Mouse (Mus musculus) ES-E14 (cell line): ENCODE measurements at regions not wholly inside any gene's neighbourhood (a gene's known extent, or its start where the extent isn't known, plus 50 kb on each side); places are given as distances from the start of the nearest gene placed in this dataset.

Experiments
- DNase-seq: peaks from one replicate; pipeline ENCODE4 v3.0.0-alpha.2; 2013; ENCODE audit warnings: low read depth, low spot score
- H3K27ac ChIP-seq: 2 replicates; pipeline ENCODE4 v1.5.1; 2012; ENCODE audit warnings: low read depth, mild to moderate bottlenecking, low read length, moderate library complexity, mixed read lengths; ENCODE audit not compliant: poor library complexity, insufficient read depth, severe bottlenecking
- H3K36me3 ChIP-seq: 2 replicates; pipeline ENCODE4 v1.6.1; 2012; ENCODE audit warnings: mild to moderate bottlenecking, low read length, moderate library complexity, mixed read lengths; ENCODE audit not compliant: control insufficient read depth, poor library complexity, insufficient read depth, severe bottlenecking
- H3K4me1 ChIP-seq, 2 experiments: fragments of 150-350 bp in 1 of 2; sonication (generic) in 1 of 2; 2 replicates each; pipeline ENCODE4 v1.6.1; 2012; ENCODE audit warnings: low read length in 2 of 2, mild to moderate bottlenecking in 1 of 2, mixed read lengths in 1 of 2; ENCODE audit not compliant: control insufficient read depth in 2 of 2, insufficient read depth in 2 of 2, poor library complexity in 1 of 2
- H3K4me3 ChIP-seq, 2 experiments: fragments of 150-350 bp in 1 of 2; sonication (generic) in 1 of 2; 2 replicates each; pipeline ENCODE4 v1.5.1; 2012; ENCODE audit warnings: low read length in 2 of 2, low read depth in 1 of 2, mild to moderate bottlenecking in 1 of 2, mixed read lengths in 1 of 2; ENCODE audit not compliant: insufficient read depth in 1 of 2, poor library complexity in 1 of 2, severe bottlenecking in 1 of 2
- H3K9ac ChIP-seq: 2 replicates; pipeline ENCODE4 v1.6.1; 2012; ENCODE audit warnings: low read depth, mild to moderate bottlenecking, low read length, mixed read lengths; ENCODE audit not compliant: poor library complexity, insufficient read depth, severe bottlenecking
- H3K9me3 ChIP-seq: fragments of 150-350 bp; sonication (generic); 2 replicates; pipeline ENCODE4 v1.6.1; 2012; ENCODE audit warnings: low read depth, mild to moderate bottlenecking, low read length; ENCODE audit not compliant: control insufficient read depth, insufficient read depth
- CHD2 ChIP-seq: IDR thresholded peaks from 2 replicates; pipeline ENCODE4 v1.6.1; 2014; ENCODE audit warnings: mild to moderate bottlenecking, low read depth, low read length, inconsistent platforms
- HCFC1 ChIP-seq: IDR thresholded peaks from 2 replicates; pipeline ENCODE4 v1.6.1; 2012; ENCODE audit warnings: low read length, inconsistent platforms, borderline replicate concordance; ENCODE audit not compliant: insufficient read depth
- MAFK ChIP-seq: IDR thresholded peaks from 2 replicates; pipeline ENCODE4 v1.6.1; 2014; ENCODE audit warnings: mild to moderate bottlenecking, low read depth, low read length, inconsistent platforms; ENCODE audit not compliant: insufficient read depth
- ZC3H11A ChIP-seq: IDR thresholded peaks from 2 replicates; pipeline ENCODE4 v1.6.1; 2012; ENCODE audit warnings: low read depth, mild to moderate bottlenecking, inconsistent platforms, low read length, borderline replicate concordance
- ZNF384 ChIP-seq: IDR thresholded peaks from 2 replicates; pipeline ENCODE4 v1.6.1; 2012; ENCODE audit warnings: low read depth, low read length, inconsistent platforms
- in situ Hi-C, 2 experiments: fragments of 600-800 bp; cut with MboI; formaldehyde crosslinking; loops; one replicate each; pipeline ENCODE4 v1.15.1; 2025; ENCODE audit warnings: low sequenced_read_pairs in 2 of 2, inconsistent platforms in 1 of 2; ENCODE audit not compliant: unreplicated experiment in 2 of 2

DNA sequence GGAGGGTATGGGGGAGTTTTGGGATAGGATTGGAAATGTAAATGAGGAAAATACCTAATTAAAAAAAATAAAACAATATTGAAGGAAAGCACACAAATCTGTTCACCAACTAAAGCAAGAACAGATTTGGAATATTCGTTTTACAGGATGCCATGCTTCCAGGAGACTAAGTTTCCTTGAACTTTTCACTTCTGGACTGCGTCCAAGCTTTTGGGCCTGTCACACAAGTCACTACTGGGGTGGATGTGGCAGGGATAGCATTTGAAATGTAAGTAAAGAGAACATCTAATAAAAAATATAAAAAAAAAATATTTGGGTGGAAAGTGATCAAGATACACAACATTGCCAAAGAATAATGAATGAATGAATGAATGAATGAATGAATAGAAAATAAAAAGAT is 378.2 kb downstream of the Tex13c3 start:
- Histone ChIP-seq H3K36me3 (no peaks in the 10 kb centered on the region), H3K4me1 (no peaks in the 10 kb centered on the region), H3K9me3 (no peaks in the 10 kb centered on the region), H3K27ac (no peak overlapping the region), H3K4me3 (no peak overlapping the region), H3K9ac (no peak overlapping the region)
- no peak for TF ChIP-seq HCFC1
- TF ChIP-seq ZNF384: no peak
- no peak for TF ChIP-seq MAFK
- no peak for TF ChIP-seq CHD2
- no peak for TF ChIP-seq ZC3H11A
- no peak for DNase-seq
- in situ Hi-C loops: no loop called here

DNA sequence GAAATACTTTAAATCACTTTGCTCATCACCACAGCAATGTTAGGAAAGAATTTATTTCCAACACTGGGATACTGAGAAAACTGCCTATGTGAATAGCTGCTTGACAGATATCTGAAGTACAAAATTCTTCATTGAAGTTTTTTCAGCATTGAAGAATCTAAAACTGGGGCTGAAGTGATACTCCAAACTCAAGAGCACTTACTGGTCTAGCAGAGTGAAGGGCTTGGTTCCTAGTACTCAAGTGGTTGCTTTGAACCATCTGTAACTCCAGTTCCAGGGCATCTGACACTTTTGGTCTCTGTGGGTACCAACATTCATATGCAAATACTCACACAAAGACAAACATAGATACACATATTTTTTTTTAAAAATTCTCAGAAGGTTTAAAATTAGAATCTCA is 385.2 kb downstream of the Tex13c3 start:
- TF ChIP-seq MAFK: no peak
- no peak for TF ChIP-seq ZNF384
- no peak for TF ChIP-seq ZC3H11A
- TF ChIP-seq HCFC1: no peak
- TF ChIP-seq CHD2: no peak
- no peaks in the 10 kb centered on the region for H3K36me3 ChIP-seq
- H3K9ac ChIP-seq: no peak overlapping the region
- H3K27ac ChIP-seq: no peak overlapping the region
- H3K9me3 ChIP-seq: no peaks in the 10 kb centered on the region
- DNase-seq: no peak
- no peaks in the 10 kb centered on the region for H3K4me1 ChIP-seq
- no peak overlapping the region for H3K4me3 ChIP-seq
- in situ Hi-C loops: no loop called here

DNA sequence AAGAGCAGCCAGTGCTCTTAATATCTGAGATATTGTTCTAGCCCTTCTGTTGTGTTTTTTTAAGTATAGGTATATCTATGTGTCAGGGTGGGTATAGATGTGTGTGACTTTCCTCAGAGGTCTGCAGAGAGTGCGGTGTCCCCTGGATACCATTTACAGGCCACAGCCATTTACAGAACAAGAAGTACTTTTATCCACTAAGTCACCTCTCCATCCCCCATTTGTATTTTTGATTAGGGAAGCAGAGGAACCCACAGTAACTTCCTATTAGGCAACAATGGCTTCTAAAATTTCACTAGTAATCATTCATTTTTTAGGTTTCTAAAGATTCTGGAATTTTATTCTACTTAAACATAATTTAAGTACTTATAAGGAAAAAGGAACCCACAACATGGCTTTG is 396.7 kb downstream of the Tex13c3 start:
- no peaks in the 10 kb centered on the region for H3K4me1 ChIP-seq
- in situ Hi-C loops: no loop called here
- no peaks in the 10 kb centered on the region for H3K9me3 ChIP-seq
- no peaks in the 10 kb centered on the region for H3K36me3 ChIP-seq
- TF ChIP-seq CHD2 (no peak), ZC3H11A (no peak), MAFK (no peak), ZNF384 (no peak), HCFC1 (no peak)
- no peak for DNase-seq
- no peak overlapping the region for H3K9ac ChIP-seq
- no peak overlapping the region for H3K27ac ChIP-seq
- H3K4me3 ChIP-seq: no peak overlapping the region

DNA sequence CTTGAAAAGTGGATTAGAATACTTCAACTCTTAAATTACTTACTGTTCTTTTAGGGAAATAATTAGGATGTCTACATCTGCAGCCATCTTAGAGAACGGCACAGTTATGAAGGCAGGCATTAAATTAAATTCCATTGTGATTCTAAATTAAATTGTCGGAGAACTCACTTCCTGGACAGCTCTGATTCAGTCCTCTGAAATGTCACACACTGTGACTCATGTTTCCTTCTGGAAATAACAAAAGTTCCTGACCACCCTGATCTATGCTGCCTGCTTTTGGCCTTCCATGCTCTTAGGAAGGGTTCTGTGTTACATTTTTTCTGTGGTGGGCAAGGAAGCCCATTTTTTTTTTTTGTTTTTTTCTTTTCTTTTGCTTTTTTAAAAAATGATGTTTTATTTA is 401.1 kb downstream of the Tex13c3 start:
- H3K4me1 ChIP-seq: no peaks in the 10 kb centered on the region
- TF ChIP-seq ZNF384 (no peak), CHD2 (no peak), HCFC1 (no peak), MAFK (no peak), ZC3H11A (no peak)
- H3K9me3 ChIP-seq: no peaks in the 10 kb centered on the region
- H3K9ac ChIP-seq: no peak overlapping the region
- H3K27ac ChIP-seq: no peak overlapping the region
- H3K36me3 ChIP-seq: no peaks in the 10 kb centered on the region
- DNase-seq: no peak
- in situ Hi-C loops: no loop called here
- no peak overlapping the region for H3K4me3 ChIP-seq
